In the genomic region with DNA sequence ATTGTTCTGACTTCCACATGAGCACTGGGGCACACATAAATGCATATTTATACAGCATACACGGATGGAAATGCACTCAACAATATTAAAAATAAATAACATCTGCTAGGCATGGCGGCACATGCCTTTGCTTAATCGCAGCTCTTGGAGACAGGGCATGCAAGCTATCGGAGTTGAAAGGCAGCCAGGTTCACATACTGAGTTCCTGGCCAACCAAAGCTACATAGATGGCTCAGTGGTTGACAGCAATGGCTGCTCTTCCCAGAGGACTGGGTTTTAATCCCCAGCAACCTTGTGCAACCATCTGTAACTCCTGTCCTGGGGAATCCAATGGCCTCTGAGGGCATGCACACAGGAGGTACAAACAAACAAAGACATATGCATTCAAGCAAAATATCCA, we compare ENCODE assay signal across 13 mouse cellular contexts. TPM values are rescaled to one million over a fixed set of nuclear protein-coding genes. Genes with fewer than 3 reads are reported as not detected.
DNase-seq lines count a peak whose midpoint lies in the region; ATAC-seq and TF ChIP-seq lines count a peak whose summit lies in the region.
"Had no signal": no experiment of that assay in that cellular context is flagged by ENCODE, and none has a peak within 500 bp of the region (broad histone marks: within the 10 kb centered on the region; RNA-seq: fewer than 3 reads in every experiment).

No protein-coding gene starts in this region.

- no peak overlapping the region for H3K9ac ChIP-seq in forebrain, embryonic 15.5 days (replicated peaks)
- no peak overlapping the region for H3K9ac ChIP-seq in forebrain, embryonic 12.5 days
- H3K9ac ChIP-seq in heart, postnatal 0 days (replicated peaks; ENCODE audit: low read depth, low read length) = no peak overlapping the region
- H3K9ac ChIP-seq in liver, embryonic 13.5 days = no peak overlapping the region
- H3K9ac ChIP-seq: limb, embryonic 13.5 days; stomach, embryonic 15.5 days had no signal

- no peaks in the 10 kb centered on the region for H3K27me3 ChIP-seq in forebrain, embryonic 15.5 days
- no peaks in the 10 kb centered on the region for H3K27me3 ChIP-seq in forebrain, embryonic 12.5 days
- no peaks in the 10 kb centered on the region for H3K27me3 ChIP-seq in heart, postnatal 0 days (ENCODE audit: control insufficient read depth, insufficient read depth, low read length)
- no peaks in the 10 kb centered on the region for H3K27me3 ChIP-seq in heart, embryonic 10.5 days (ENCODE audit: insufficient read depth, poor library complexity, severe bottlenecking)
- no peaks in the 10 kb centered on the region for H3K27me3 ChIP-seq in liver, embryonic 13.5 days
- H3K27me3 ChIP-seq: CH12.LX; limb, embryonic 13.5 days; stomach, embryonic 15.5 days had no signal

- H3K27ac ChIP-seq in forebrain, embryonic 15.5 days (replicated peaks) = no peak overlapping the region
- no peak overlapping the region for H3K27ac ChIP-seq in forebrain, embryonic 12.5 days
- H3K27ac ChIP-seq in heart, postnatal 0 days (ENCODE audit: low read depth) = peak overlapping the region; percentile 46
- no peak overlapping the region for H3K27ac ChIP-seq in heart, embryonic 10.5 days
- H3K27ac ChIP-seq in liver, embryonic 13.5 days = peak overlapping the region; percentile 44; the same call in 1 of the 2 replicates
- H3K27ac ChIP-seq: gastrocnemius, adult 2 months; kidney, postnatal 0 days; limb, embryonic 13.5 days; stomach, embryonic 15.5 days had no signal

- 0 out of 2 replicates have a peak, but pooled peaks have one; percentile 13 for ATAC-seq in forebrain, embryonic 15.5 days (replicated peaks)
- no peak for ATAC-seq in forebrain, embryonic 12.5 days (ENCODE audit: low FRiP score)
- no peak for ATAC-seq in heart, postnatal 0 days (ENCODE audit: insufficient read depth, low read depth)
- no peak for ATAC-seq in liver, embryonic 13.5 days (ENCODE audit: low read depth)

- intact Hi-C loops in heart, postnatal 36 days (cut with DNase I) = loop anchor here (5.0 kb wide), 1 partner anchor 370 kb away; no protein-coding TSS in a partner anchor

- 70% methylated on average over 4 of the region's 4 CpGs for WGBS in forebrain, embryonic 15.5 days
- 88% methylated on average over 4 of the region's 4 CpGs for WGBS in forebrain, embryonic 12.5 days
- WGBS in heart, postnatal 0 days = 37% methylated on average over 4 of the region's 4 CpGs
- 96% methylated on average over 4 of the region's 4 CpGs for WGBS in heart, embryonic 10.5 days
- WGBS in liver, embryonic 13.5 days (ENCODE audit: insufficient replicate concordance) = 90% methylated on average over 4 of the region's 4 CpGs

- H3K9me3 ChIP-seq in forebrain, embryonic 15.5 days = no peaks in the 10 kb centered on the region
- H3K9me3 ChIP-seq in forebrain, embryonic 12.5 days = 0 out of 2 replicates have a peak, but pooled peaks cover 5% of the 10 kb centered on the region
- no peaks in the 10 kb centered on the region for H3K9me3 ChIP-seq in heart, postnatal 0 days (replicated peaks; ENCODE audit: control insufficient read depth, low read length)
- no peaks in the 10 kb centered on the region for H3K9me3 ChIP-seq in heart, embryonic 10.5 days
- peaks cover 9% of the 10 kb centered on the region for H3K9me3 ChIP-seq in liver, embryonic 13.5 days (replicated peaks)
- H3K9me3 ChIP-seq: stomach, embryonic 15.5 days had no signal

- TF ChIP-seq CTCF in heart, postnatal 0 days (IDR thresholded peaks at IDR 0.05; ENCODE audit: low read depth) = no peak

- no peak overlapping the region for H3K4me3 ChIP-seq in forebrain, embryonic 15.5 days
- H3K4me3 ChIP-seq in forebrain, embryonic 12.5 days (replicated peaks) = no peak overlapping the region
- no peak overlapping the region for H3K4me3 ChIP-seq in heart, postnatal 0 days (ENCODE audit: low read depth, low read length)
- no peak overlapping the region for H3K4me3 ChIP-seq in heart, embryonic 10.5 days
- H3K4me3 ChIP-seq in liver, embryonic 13.5 days (replicated peaks) = no peak overlapping the region
- H3K4me3 ChIP-seq: gastrocnemius, adult 2 months; limb, embryonic 13.5 days; stomach, embryonic 15.5 days had no signal

- no peak overlapping the region for H3K4me2 ChIP-seq in forebrain, embryonic 15.5 days (replicated peaks)
- no peak overlapping the region for H3K4me2 ChIP-seq in forebrain, embryonic 12.5 days
- no peak overlapping the region for H3K4me2 ChIP-seq in heart, postnatal 0 days (ENCODE audit: low read depth, low read length)
- H3K4me2 ChIP-seq in liver, embryonic 13.5 days = no peak overlapping the region
- H3K4me2 ChIP-seq: limb, embryonic 13.5 days; stomach, embryonic 15.5 days had no signal

- H3K36me3 ChIP-seq in forebrain, embryonic 15.5 days = peaks cover 68% of the 10 kb centered on the region
- peaks cover 79% of the 10 kb centered on the region for H3K36me3 ChIP-seq in forebrain, embryonic 12.5 days (replicated peaks)
- peaks cover 47% of the 10 kb centered on the region for H3K36me3 ChIP-seq in heart, postnatal 0 days (replicated peaks; ENCODE audit: control insufficient read depth, insufficient read depth, low read length)
- peaks cover 79% of the 10 kb centered on the region for H3K36me3 ChIP-seq in heart, embryonic 10.5 days
- peaks cover 76% of the 10 kb centered on the region for H3K36me3 ChIP-seq in liver, embryonic 13.5 days

- H3K4me1 ChIP-seq in forebrain, embryonic 15.5 days = no peaks in the 10 kb centered on the region
- H3K4me1 ChIP-seq in forebrain, embryonic 12.5 days = no peaks in the 10 kb centered on the region
- H3K4me1 ChIP-seq in heart, postnatal 0 days (ENCODE audit: control insufficient read depth, insufficient read depth) = peaks cover 18% of the 10 kb centered on the region
- H3K4me1 ChIP-seq in heart, embryonic 10.5 days = peaks cover 25% of the 10 kb centered on the region
- H3K4me1 ChIP-seq in liver, embryonic 13.5 days (replicated peaks) = peaks cover 38% of the 10 kb centered on the region

- peak; percentile 43 for DNase-seq in heart, postnatal 0 days (ENCODE audit: low spot score)
- DNase-seq in heart, embryonic 10.5 days (ENCODE audit: low spot score) = no peak
- DNase-seq in liver, embryonic 13.5 days = no peak
- no peak for DNase-seq in liver
- peak; percentile 19 to 44 for DNase-seq in heart, postnatal 36 days
- DNase-seq: thymus, adult 18-20 months had no signal

- no peak for TF ChIP-seq EP300 in heart, postnatal 0 days (IDR thresholded peaks at IDR 0.05; ENCODE audit: low read depth)

RNA-seq across cellular contexts. Expression of a gene that starts 35.6 kb away (rescaled TPM):
- polyA plus RNA-seq in forebrain, embryonic 15.5 days (2015; fragmentation: Nextera tagmentation; extraction: Ambion mirVana) = 202 and 208 TPM in 2 replicates
- 272 and 275 TPM in 2 replicates for polyA plus RNA-seq in forebrain, embryonic 12.5 days (2016; fragmentation: Nextera tagmentation; extraction: Ambion mirVana)
- total RNA-seq in heart, postnatal 0 days (2014; rRNA removed; ENCODE audit: low replicate concordance) = 18.6 and 22.6 TPM in 2 replicates
- polyA plus RNA-seq in heart, postnatal 0 days (2015; fragmentation: Nextera tagmentation; extraction: Ambion mirVana) = 85.0 and 99.6 TPM in 2 replicates
- 162 and 193 TPM in 2 replicates for polyA plus RNA-seq in heart, embryonic 10.5 days (2016; fragmentation: Nextera tagmentation; extraction: Ambion mirVana)
- polyA plus RNA-seq in liver, embryonic 13.5 days (2015; fragmentation: Nextera tagmentation; extraction: Ambion mirVana) = 159 and 203 TPM in 2 replicates
- total RNA-seq in heart, postnatal 36 days (2021) = 10 to 100 TPM; 59.1 to 69.9 TPM

RNA-seq across cellular contexts. Expression of a gene that starts 44.9 kb away (rescaled TPM):
- polyA plus RNA-seq in forebrain, embryonic 15.5 days (2015; fragmentation: Nextera tagmentation; extraction: Ambion mirVana) = 114 and 116 TPM in 2 replicates
- 205 and 221 TPM in 2 replicates for polyA plus RNA-seq in forebrain, embryonic 12.5 days (2016; fragmentation: Nextera tagmentation; extraction: Ambion mirVana)
- 239 and 307 TPM in 2 replicates for total RNA-seq in heart, postnatal 0 days (2014; rRNA removed; ENCODE audit: low replicate concordance)
- polyA plus RNA-seq in heart, postnatal 0 days (2015; fragmentation: Nextera tagmentation; extraction: Ambion mirVana) = 213 and 235 TPM in 2 replicates
- 263 and 343 TPM in 2 replicates for polyA plus RNA-seq in heart, embryonic 10.5 days (2016; fragmentation: Nextera tagmentation; extraction: Ambion mirVana)
- polyA plus RNA-seq in liver, embryonic 13.5 days (2015; fragmentation: Nextera tagmentation; extraction: Ambion mirVana) = 109 and 131 TPM in 2 replicates
- total RNA-seq in heart, postnatal 36 days (2021) = 100 to 1,000 TPM; 241 to 254 TPM

Comparison
In these comparisons a context has a peak if more than half of its experiments do, and no peak if none do; other contexts are left out.
1. H3K27ac ChIP-seq: peak in heart, postnatal 0 days (single experiment) and liver, embryonic 13.5 days (single experiment); none in forebrain, embryonic 15.5 days (single experiment), forebrain, embryonic 12.5 days (single experiment) and heart, embryonic 10.5 days (single experiment).
2. DNase-seq: peak in heart, postnatal 0 days (single experiment) and heart, postnatal 36 days (2 of 2); none in heart, embryonic 10.5 days (single experiment), liver, embryonic 13.5 days (single experiment) and liver (single experiment).